In genomic region chr2:13011472-13011871, GRCm38 (mm10) we compare ENCODE assay signal across 9 mouse cellular contexts. TPM values are rescaled to one million over a fixed set of nuclear protein-coding genes. Genes with fewer than 3 reads are reported as not detected.
DNase-seq lines count a peak whose midpoint lies in the region; ATAC-seq and TF ChIP-seq lines count a peak whose summit lies in the region.
"Had no signal": no experiment of that assay in that cellular context is flagged by ENCODE, and none has a peak within 500 bp of the region (broad histone marks: within the 10 kb centered on the region; RNA-seq: fewer than 3 reads in every experiment).

Gene C1ql3 (minus strand): TSS chr2:13011806.

- no peak within 1 kb of the TSS for H3K27ac ChIP-seq in ES-Bruce4 (ENCODE audit: insufficient read depth, low read length)
- no peak within 1 kb of the TSS for H3K27ac ChIP-seq in forebrain, embryonic 11.5 days (ENCODE audit: low read depth, low read length)
- no peak within 1 kb of the TSS for H3K27ac ChIP-seq in intestine, embryonic 16.5 days (ENCODE audit: low read length)
- no peak within 1 kb of the TSS for H3K27ac ChIP-seq in limb, embryonic 13.5 days
- H3K27ac ChIP-seq in neural tube, embryonic 14.5 days (ENCODE audit: low read depth, low read length) = peak within 1 kb of the TSS; percentile 48; the same call in 1 of the 2 replicates

- no peak for TF ChIP-seq POLR2A in ES-Bruce4 (IDR thresholded peaks at IDR 0.05; ENCODE audit: insufficient read depth, low read length)

- DNase-seq in cerebellum, postnatal 10 days = peak; percentile 66 to 80
- DNase-seq in cerebellum, adult 9-10 months = no peak
- peak; percentile 61 for DNase-seq in forebrain, embryonic 11.5 days (ENCODE audit: low spot score)
- no peak for DNase-seq in T-cell, adult 2 months (ENCODE audit: low spot score)

- peak within 1 kb of the TSS; percentile 44 for H3K9ac ChIP-seq in ES-Bruce4 (ENCODE audit: low read depth, poor library complexity, severe bottlenecking)
- peak within 1 kb of the TSS; percentile 50 for H3K9ac ChIP-seq in forebrain, embryonic 11.5 days (ENCODE audit: low read length)
- H3K9ac ChIP-seq in intestine, embryonic 16.5 days (ENCODE audit: low read depth, low read length) = peak within 1 kb of the TSS; percentile 64
- peak within 1 kb of the TSS; percentile 65 for H3K9ac ChIP-seq in limb, embryonic 13.5 days
- H3K9ac ChIP-seq in neural tube, embryonic 14.5 days (replicated peaks; ENCODE audit: low read depth, low read length) = peak within 1 kb of the TSS; percentile 52

- H3K4me1 ChIP-seq in ES-Bruce4 (ENCODE audit: control insufficient read depth, insufficient read depth, low read length) = no peaks in the 10 kb centered on the region
- peaks cover 6% of the 10 kb centered on the region; the same call in 1 of the 2 replicates for H3K4me1 ChIP-seq in forebrain, embryonic 11.5 days (replicated peaks; ENCODE audit: control insufficient read depth, insufficient read depth, low read length)
- peaks cover 15% of the 10 kb centered on the region for H3K4me1 ChIP-seq in intestine, embryonic 16.5 days (ENCODE audit: control insufficient read depth, insufficient read depth, low read length)
- peaks cover 26% of the 10 kb centered on the region for H3K4me1 ChIP-seq in limb, embryonic 13.5 days
- 0 out of 2 replicates have a peak, but pooled peaks cover 3% of the 10 kb centered on the region for H3K4me1 ChIP-seq in neural tube, embryonic 14.5 days (ENCODE audit: control insufficient read depth, insufficient read depth, low read length)

- no peaks in the 10 kb centered on the region for H3K9me3 ChIP-seq in ES-Bruce4 (replicated peaks; ENCODE audit: control insufficient read depth, insufficient read depth, low read length, poor library complexity, severe bottlenecking)
- no peaks in the 10 kb centered on the region for H3K9me3 ChIP-seq in forebrain, embryonic 11.5 days (ENCODE audit: control insufficient read depth, low read length)
- no peaks in the 10 kb centered on the region for H3K9me3 ChIP-seq in intestine, embryonic 16.5 days (ENCODE audit: control insufficient read depth, low read length)
- H3K9me3 ChIP-seq in limb, embryonic 13.5 days = no peaks in the 10 kb centered on the region
- no peaks in the 10 kb centered on the region for H3K9me3 ChIP-seq in neural tube, embryonic 14.5 days (ENCODE audit: control insufficient read depth, low read length)

- H3K27me3 ChIP-seq in ES-Bruce4 (ENCODE audit: control insufficient read depth, insufficient read depth, low read length, poor library complexity, severe bottlenecking) = peaks cover 17% of the 10 kb centered on the region
- H3K27me3 ChIP-seq in forebrain, embryonic 11.5 days (ENCODE audit: control insufficient read depth, insufficient read depth, low read length) = peaks cover 40% of the 10 kb centered on the region
- peaks cover 25% of the 10 kb centered on the region for H3K27me3 ChIP-seq in intestine, embryonic 16.5 days (replicated peaks; ENCODE audit: control insufficient read depth, insufficient read depth, low read length)
- peaks cover 52% of the 10 kb centered on the region for H3K27me3 ChIP-seq in limb, embryonic 13.5 days
- peaks cover 31% of the 10 kb centered on the region; the same call in 1 of the 2 replicates for H3K27me3 ChIP-seq in neural tube, embryonic 14.5 days (ENCODE audit: control insufficient read depth, insufficient read depth, low read length)

- H3K4me2 ChIP-seq in forebrain, embryonic 11.5 days (ENCODE audit: low read depth, low read length, severe bottlenecking) = peak within 1 kb of the TSS; percentile 99
- H3K4me2 ChIP-seq in intestine, embryonic 16.5 days (ENCODE audit: low read depth, low read length) = peak within 1 kb of the TSS; percentile 100
- peak within 1 kb of the TSS; percentile 99 for H3K4me2 ChIP-seq in limb, embryonic 13.5 days (replicated peaks)
- peak within 1 kb of the TSS; percentile 98 for H3K4me2 ChIP-seq in neural tube, embryonic 14.5 days (ENCODE audit: low read depth, low read length)

- H3K4me3 ChIP-seq in ES-Bruce4 (ENCODE audit: low read depth, low read length) = peak within 1 kb of the TSS; percentile 62
- peak within 1 kb of the TSS; percentile 51 for H3K4me3 ChIP-seq in forebrain, embryonic 11.5 days (ENCODE audit: low read depth, low read length)
- H3K4me3 ChIP-seq in intestine, embryonic 16.5 days (ENCODE audit: low read length) = peak within 1 kb of the TSS; percentile 65
- peak within 1 kb of the TSS; percentile 60 for H3K4me3 ChIP-seq in limb, embryonic 13.5 days
- H3K4me3 ChIP-seq in neural tube, embryonic 14.5 days (ENCODE audit: low read depth, low read length) = peak within 1 kb of the TSS; percentile 45

- no peak for TF ChIP-seq CTCF in ES-Bruce4 (IDR thresholded peaks at IDR 0.05; ENCODE audit: low read depth, low read length)

- no peak for TF ChIP-seq EP300 in ES-Bruce4 (IDR thresholded peaks at IDR 0.05; ENCODE audit: insufficient read depth, low read depth, low read length)

- H3K36me3 ChIP-seq in ES-Bruce4 (ENCODE audit: control insufficient read depth, insufficient read depth, low read length, poor library complexity, severe bottlenecking) = no peaks in the 10 kb centered on the region
- H3K36me3 ChIP-seq in forebrain, embryonic 11.5 days (ENCODE audit: control insufficient read depth, insufficient read depth, low read length) = no peaks in the 10 kb centered on the region
- H3K36me3 ChIP-seq in intestine, embryonic 16.5 days (ENCODE audit: control insufficient read depth, insufficient read depth, low read length) = no peaks in the 10 kb centered on the region
- H3K36me3 ChIP-seq in limb, embryonic 13.5 days = no peaks in the 10 kb centered on the region
- H3K36me3 ChIP-seq in neural tube, embryonic 14.5 days (ENCODE audit: control insufficient read depth, insufficient read depth, low read length) = no peaks in the 10 kb centered on the region

- no peak; the same call in 1 of the 2 replicates for ATAC-seq in forebrain, embryonic 11.5 days (replicated peaks; ENCODE audit: low FRiP score)
- ATAC-seq in intestine, embryonic 16.5 days = no peak
- no peak for ATAC-seq in limb, embryonic 13.5 days (ENCODE audit: low FRiP score, low read depth)
- no peak for ATAC-seq in neural tube, embryonic 14.5 days (ENCODE audit: low read depth)

- WGBS in forebrain, embryonic 11.5 days = 0% methylated on average over 19 of the region's 19 CpGs
- under 1% methylated on average over 19 of the region's 19 CpGs for WGBS in intestine, embryonic 16.5 days
- WGBS in limb, embryonic 13.5 days = under 1% methylated on average over 19 of the region's 19 CpGs
- 0% methylated on average over 19 of the region's 19 CpGs for WGBS in neural tube, embryonic 14.5 days

RNA-seq across cellular contexts. Expression of gene C1ql3, which starts in this region (rescaled TPM):
- polyA plus RNA-seq in ES-Bruce4 (2011; ENCODE audit: insufficient read depth, insufficient read length, low read depth, missing spikeins) = not detected in 2 replicates
- polyA plus RNA-seq in forebrain, embryonic 11.5 days (2014; fragmentation: Nextera tagmentation; extraction: Ambion mirVana) = 0.20 and 0.32 TPM in 2 replicates
- polyA plus RNA-seq in intestine, embryonic 16.5 days (2015; fragmentation: Nextera tagmentation; extraction: Ambion mirVana) = 0.27 and 0.33 TPM in 2 replicates
- 0.80 and 1.0 TPM in 2 replicates for polyA plus RNA-seq in limb, embryonic 13.5 days (2015; fragmentation: Nextera tagmentation; extraction: Ambion mirVana)
- polyA plus RNA-seq in neural tube, embryonic 14.5 days (2014; fragmentation: Nextera tagmentation; extraction: Ambion mirVana) = 3.8 and 6.4 TPM in 2 replicates
- polyA plus RNA-seq: C2C12 had no signal

Comparison
In these comparisons a context has a peak if more than half of its experiments do, and no peak if none do; other contexts are left out.
1. DNase-seq: peak in cerebellum, postnatal 10 days (2 of 2); none in cerebellum, adult 9-10 months (single experiment) and T-cell, adult 2 months (single experiment).
2. Peak in DNase-seq, H3K4me3 ChIP-seq, H3K9ac ChIP-seq and H3K4me2 ChIP-seq in forebrain, embryonic 11.5 days; RNA of the gene not detected or under 1 TPM.
3. Peak in every context shown above with its lines, with median percentiles within 50 percentile points of each other: H3K4me3 ChIP-seq, H3K9ac ChIP-seq and H3K4me2 ChIP-seq.